Mouse (Mus musculus): ENCODE results near the gene Pik3cg.
"Not testable (repeated sequence)": the region's sequence is repeated elsewhere in the genome, so short reads cannot be mapped to it uniquely, and the experiment has no call there.

Pik3cg gene

DNA sequence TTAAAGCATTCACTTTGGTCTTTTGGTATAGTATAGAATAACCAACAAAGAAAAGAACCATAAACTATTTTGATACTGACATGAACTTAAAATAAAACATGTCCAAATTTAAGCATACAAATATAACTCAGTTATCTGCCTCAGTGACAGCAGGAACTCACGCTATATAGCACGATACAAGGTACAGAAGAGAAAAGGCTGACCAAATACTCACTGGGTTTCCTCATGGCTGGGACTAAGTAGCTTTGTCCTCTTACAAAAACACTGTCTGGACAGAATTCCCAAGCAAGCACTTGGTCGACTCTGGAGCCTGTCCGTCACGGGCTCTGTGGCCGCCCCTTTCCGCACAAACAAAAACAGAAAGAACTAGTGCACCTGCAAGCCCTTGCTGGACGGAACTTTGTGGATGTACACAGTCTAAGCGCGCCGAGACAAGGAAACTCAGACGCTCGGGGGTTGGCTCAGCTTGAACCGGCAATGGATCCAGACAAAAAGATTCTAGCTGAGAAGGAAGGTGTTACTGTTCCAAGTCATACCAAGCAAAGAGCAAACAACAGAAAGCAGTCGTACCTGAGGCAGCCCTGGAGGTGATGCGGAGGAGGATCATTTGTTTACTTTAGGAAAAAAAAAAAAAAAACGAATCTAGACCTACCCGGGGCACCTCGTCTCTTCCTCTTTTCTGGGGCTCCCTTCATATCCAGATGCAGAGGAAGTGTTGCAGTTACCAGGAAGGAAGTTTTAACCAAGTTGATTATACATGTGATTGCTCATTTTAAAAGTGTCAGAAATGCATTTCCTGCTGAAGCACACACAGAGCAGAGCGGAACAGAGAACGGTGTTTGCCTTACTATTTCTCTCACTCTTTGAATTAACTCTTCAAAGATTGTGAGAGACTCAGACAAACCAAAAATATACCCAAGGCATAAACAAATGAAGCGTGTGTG, at the start of gene Pik3cg:
Pik3cg (minus strand) TSS at position 712 of the 944 bp plus-strand sequence.
- DNase-seq (ENCODE audit: low spot score in 2 of 2) = no peak

DNA sequence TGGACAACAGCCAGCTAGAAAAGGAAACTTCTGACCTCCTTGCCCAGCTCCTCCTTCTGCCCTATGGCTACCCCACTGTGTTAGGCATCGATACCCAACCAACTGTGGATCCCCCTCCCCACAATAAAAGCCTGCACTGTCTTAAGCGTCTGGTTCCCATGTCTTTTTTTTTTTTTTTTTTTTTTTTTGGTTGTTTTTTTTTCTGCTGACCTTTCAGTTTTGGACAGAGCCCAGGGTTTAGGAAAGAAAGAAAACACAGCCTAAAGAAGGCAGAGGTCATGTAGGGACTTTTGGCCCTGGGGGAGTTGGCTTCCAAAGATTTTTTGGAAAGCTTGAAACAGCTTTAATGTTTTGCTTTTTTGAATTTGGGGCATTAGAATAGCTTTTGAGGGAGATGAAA, 40.0 kb upstream of the Pik3cg start:
- no peak for DNase-seq (ENCODE audit: low spot score in 2 of 2)

DNA sequence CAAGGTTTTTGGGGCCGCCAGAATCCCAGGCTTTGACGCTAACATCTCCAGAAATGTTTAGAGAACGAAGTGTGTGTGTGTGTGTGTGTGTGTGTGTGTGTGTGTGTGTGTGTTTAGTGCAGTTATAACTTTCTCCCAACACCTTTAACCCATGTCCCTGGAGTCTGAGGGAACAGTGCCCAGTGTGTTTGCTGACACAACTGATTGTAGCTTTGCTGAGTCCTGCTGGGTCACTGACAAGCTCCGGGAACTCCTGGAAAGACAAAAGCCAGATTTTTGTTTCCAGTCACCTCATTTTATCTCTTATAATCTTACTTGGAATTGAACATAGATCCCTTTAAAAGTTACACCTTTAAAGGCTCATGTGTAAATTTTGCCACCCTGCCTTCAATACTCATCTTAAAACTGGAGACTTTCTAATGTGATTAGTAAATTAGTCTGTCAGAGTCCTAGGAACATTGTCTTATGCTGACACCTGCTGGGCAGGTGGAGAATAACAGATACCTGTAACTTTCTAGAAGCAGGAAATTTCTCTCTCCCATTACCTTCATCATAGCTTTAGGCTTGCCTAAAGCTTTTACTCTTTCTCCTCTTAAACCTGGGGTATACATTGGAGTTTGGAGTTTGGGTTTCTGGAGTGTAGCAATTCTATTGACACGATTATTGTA, 37.2 kb upstream of the Pik3cg start:
- DNase-seq (ENCODE audit: low spot score in 2 of 2) = peak in 1 of 2 experiments; percentile 29

DNA sequence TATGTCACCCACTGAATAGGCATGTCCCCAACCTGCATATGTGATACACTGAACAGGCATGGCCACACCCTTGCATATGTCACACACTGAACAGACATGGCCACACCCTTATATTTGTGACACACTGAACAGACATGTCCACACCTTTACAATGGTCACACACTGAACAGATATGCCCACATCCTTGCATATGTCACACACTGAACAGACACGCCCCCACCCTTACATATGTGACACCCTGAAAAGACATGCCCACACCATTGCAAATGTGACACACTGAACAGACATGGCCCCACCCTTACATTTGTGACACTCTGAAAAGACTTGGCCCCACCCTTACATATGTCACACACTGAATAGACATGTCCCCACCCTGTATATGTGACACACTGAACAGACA, 35.1 kb upstream of the Pik3cg start:
- DNase-seq (ENCODE audit: low spot score in 2 of 2) = no peak

DNA sequence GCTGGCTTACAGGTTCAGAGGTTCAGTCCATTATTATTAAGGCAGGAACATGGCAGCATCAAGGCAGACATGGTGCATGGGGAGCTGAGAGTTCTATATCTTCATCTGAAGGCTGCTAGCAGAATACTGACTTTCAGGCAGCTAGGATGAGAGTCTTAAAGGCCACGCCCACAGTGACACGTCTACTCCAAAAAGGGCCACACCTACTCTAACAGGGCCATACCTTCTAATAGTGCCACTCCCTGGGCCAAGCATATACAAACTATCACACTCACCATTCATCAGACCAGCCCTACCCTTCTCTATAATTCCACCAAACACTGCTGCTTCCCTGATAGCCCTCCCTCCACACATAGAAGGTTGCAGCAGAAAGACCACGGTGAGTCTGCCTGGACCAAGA, 30.7 kb upstream of the Pik3cg start:
- DNase-seq (ENCODE audit: low spot score in 2 of 2) = not testable (repeated sequence)

DNA sequence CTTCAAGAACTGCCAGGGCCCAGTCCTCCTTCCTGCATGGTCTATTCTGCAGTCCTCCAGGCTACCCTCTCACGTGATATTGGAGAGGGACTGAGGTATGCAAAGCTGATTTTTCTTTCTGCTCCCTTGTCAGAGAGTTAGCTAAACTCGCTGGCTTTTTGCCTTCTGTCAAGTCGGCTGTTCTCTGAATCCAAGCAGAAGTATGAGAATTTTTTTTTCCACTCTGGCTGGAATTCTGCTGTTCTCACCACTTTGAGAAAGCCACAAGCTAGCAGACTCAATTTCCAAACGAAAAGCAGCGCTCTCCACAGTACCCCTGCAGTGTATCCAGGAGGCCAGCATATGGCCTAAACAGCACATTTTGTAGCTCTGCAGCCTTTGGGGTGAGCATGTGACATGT, 30.0 kb upstream of the Pik3cg start:
- DNase-seq (ENCODE audit: low spot score in 2 of 2) = no peak

DNA sequence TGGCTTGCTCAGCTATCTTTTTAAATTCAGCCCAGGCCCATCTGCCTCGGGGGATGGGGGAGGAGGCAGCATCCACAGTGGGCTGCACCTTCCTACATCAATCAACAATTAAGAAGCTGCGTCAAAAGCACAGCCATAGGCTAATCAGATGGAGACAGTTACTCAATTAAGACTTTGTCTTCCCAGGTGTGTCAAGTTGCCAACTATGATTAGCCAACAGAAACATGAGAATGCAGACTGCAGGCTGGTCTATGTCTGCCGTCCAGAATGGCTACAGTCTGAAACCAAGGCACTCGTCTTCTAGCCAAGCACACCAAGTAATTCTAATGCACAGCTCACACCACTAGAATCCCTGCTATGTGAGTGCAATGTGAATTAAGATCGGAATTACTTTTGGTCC, 29.4 kb upstream of the Pik3cg start:
- no peak for DNase-seq (ENCODE audit: low spot score in 2 of 2)

DNA sequence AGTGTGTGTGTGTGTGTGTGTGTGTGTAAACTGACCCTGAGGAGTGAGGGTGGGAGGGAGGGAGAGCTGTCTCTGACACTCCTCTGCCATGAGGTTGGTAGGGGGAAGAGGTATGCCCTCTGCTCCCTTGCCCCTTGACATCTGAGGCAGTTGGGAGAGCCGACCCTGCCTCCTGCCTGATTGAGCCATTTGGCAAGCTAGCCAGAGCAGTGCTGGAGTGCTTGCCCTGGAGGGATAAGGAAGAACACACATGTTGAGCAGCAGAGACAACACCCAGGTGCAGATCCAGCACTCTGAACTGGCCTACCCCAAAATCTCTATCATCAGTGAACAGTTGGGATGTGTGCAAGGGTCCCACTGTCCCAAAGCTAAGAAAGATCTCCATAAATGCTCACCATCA, 28.7 kb upstream of the Pik3cg start:
- no peak for DNase-seq (ENCODE audit: low spot score in 2 of 2)

DNA sequence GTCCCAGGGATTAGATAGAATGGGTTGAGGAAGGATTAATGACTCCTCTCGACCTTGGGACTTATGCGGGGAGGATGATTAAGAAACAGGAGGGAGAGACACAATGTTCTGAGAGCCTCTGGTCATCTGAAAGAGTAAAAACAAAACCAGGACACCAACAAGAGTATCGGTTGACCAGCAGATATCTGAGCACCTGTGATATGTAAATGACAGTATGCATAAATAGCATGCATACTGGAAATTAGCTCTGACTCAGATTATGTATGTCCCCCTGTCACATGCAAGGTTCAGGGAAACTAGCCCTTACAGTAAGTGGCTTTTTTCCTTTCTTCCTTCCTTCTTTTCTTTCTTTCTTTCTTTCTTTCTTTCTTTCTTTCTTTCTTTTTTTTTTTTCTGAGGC, 28.0 kb upstream of the Pik3cg start:
- DNase-seq (ENCODE audit: low spot score in 2 of 2) = no peak

DNA sequence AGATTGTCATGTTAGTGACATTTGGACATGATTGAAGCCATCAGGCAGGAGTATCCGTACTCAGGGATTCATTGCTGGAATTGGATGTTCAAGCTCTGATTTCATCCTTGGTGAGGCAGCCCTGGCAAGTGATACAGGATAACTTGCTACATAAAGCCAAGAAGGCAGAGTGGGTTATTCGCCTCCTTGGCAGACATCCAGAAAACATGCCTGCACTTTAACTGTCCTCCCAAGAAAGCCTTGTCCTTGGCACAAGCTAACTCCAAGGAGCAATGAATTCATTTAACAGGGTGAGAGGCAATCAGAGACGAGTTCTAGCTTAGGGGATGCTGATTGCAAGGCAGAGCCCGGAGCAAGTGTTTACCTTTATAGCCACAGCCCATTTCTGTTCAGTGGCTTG, 25.4 kb upstream of the Pik3cg start:
- DNase-seq (ENCODE audit: low spot score in 2 of 2) = no peak

DNA sequence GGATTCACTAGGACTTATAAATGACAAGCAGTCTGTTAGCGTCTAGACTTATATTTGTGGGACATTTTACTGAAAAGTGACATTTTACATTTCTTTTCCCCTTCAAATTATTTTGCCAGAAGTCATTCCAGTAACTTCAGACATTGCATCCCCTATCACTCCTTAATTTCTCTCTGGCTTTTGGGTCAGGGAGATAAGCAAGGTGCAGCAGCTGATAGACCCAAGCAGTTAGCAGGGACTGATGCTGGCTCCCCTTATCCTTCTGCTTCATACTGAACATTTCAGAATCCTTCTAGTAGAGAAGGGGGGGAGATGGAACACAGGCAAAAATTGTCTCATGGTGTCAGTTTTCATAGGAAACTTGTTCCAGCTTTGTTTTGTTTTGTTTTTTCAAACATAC, 22.9 kb upstream of the Pik3cg start:
- no peak for DNase-seq (ENCODE audit: low spot score in 2 of 2)

DNA sequence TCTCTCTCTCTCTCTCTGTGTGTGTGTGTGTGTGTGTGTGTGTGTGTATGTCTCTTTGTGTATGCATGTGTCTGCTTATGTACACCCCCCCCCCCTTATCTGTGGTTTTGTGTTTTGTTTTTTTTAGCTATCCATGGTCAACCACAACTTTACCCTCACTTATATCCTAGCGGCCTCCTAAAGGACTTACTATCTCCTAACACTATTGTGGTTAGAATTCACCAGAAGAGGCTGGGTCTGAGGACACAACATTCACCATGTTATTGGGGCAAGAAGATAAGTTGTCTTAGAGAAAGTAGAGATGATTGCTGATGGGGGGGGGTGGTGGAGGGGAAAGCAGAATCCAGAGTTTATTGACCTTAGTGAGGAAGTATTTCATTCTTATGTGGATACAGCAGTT, 15.2 kb upstream of the Pik3cg start:
- DNase-seq (ENCODE audit: low spot score in 2 of 2) = no peak

DNA sequence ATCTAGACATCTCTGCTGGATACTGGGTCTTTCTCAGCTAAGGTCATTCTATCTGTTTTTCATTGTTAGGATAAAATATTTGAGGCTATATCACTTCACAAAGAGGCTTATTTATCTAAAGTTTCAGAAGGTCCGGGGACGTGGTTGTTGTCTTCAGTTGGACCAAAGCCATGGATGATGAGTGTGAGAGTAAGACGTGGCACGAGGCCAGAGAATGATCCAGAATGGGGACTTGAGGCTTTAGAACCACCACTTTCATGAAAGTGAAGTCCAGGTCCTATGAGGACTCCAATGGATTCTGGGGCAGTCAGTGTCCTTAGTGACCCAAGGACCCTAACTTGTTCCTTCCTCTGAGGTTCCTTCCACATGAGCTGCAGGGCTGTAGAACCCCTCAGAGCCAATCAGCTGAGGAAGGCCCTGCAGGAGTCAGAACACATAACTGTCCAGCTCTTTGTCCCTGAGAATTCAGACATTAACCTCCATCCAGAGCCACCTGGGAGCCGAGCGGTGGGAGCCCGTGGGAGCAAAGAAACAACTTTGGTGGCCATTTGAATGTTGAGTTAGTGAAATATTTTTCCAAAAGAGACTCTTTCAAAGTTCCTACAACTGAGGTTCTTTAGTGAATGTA, 14.4 kb upstream of the Pik3cg start:
- DNase-seq (ENCODE audit: low spot score in 2 of 2) = no peak

DNA sequence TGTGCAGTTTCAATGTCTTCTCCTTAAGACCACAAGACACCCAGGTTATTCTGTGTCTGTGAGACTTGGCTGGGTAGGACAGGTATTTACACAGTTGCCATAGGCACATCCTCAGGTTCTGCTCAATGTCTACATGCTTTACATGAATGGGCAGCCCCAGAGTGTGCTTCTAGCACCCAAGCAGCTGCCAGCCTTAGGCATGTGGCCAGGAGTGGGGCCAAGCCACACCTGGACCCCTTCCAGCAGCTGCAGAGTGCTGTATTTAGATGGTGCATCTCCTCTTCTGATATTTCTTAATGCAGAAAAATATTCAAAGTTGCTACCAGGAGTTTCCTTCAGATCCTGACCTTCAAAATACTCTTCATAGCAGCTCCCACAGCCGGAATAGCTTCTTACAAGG, 11.9 kb upstream of the Pik3cg start:
- DNase-seq (ENCODE audit: low spot score in 2 of 2) = no peak

DNA sequence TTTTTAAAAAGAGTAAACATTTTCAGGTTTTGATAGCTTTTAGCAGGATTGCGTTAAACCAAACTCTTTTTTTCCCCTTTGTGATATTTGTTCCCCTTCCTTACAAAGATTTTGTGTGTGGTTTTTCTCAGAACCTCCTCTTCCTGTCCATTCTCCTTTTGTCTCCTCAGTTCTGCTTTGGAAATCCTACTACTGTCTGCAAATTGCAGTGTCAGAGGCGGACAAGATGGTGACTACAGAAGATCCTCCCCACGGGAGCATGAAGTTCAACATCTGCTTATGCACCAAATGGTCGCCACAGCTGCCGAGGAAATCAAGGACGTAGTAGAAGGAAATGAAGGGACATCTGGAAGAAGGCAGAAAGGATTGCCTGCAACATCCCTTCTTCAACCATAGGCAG, 6.7 kb upstream of the Pik3cg start:
- no peak for DNase-seq (ENCODE audit: low spot score in 2 of 2)

DNA sequence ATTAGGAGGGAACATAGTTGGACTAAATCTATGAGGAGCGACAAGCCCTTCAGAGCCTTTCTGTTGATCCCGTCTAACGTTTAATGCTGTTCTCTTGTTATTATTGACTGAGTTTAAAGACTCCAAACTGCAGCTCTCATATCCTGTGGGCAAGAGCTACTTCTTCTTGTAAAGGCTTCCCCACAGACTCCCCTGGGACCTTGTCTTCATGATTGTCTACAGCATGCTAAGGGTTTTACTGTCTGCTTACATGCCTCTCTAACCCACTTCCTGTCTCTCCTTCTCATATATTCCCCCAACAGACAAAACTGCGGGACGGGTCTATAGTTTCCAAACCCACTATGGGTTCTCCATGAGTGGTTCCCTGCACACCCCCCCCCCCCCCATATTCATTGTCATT, 4.2 kb upstream of the Pik3cg start:
- DNase-seq (ENCODE audit: low spot score in 2 of 2) = no peak

DNA sequence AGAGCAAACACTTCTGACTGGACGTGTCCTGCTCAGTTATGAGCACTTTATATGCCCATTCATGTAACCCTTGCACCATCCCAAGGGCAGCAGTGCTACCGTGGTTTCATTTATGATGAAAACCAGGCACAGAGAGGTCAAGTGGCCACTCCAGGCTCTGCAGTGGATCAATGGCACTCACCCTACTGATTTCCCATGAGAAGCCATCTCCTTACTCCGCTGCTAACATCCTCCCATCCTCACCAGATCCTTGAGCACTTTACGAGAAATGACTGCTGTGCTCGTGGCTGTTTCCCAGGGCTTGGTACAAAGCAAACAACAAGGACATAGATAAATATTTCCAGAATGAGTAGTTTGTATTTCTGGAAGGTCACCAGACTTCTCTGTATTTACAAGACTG, 3.7 kb upstream of the Pik3cg start:
- DNase-seq (ENCODE audit: low spot score in 2 of 2) = no peak

DNA sequence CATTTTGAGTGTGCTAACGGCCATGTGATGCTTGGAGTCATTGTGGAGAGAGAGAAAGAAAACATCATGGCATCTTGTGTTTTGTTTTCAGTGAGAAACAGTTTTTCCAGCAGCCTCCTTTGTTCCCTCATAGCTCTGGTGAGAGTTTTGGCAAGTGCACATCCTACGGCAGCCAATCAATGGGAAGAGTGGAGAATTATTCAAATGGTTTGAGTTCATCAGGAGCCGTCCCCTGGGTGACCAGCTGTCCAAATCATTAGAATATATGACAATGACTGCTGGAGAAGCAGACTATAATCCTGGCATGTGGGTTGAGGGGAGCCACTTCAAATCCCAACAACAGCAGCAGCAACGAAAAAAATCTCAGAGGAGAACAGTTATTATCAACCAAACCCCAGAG, 2.8 kb upstream of the Pik3cg start:
- DNase-seq (ENCODE audit: low spot score in 2 of 2) = no peak

DNA sequence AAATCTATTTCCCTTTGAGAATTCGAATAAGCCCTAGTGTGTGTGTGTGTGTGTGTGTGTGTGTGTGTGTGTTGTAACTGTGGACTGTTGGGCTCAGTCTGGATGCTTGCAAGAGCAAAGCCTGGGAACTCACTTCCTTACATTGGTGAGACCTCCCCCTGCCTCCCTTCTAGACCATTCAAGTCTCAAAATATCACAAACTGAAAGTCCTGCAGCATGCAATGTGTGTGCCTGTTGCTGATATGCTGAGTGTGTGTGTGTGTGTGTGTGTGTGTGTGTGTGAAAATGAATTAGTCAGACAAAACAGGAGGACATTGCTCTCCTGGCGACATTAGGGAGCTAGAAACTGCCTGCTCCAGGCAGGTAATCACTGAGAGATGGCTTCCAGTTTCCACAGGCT, 492 bp upstream of the Pik3cg start:
- no peak for DNase-seq (ENCODE audit: low spot score in 2 of 2)

DNA sequence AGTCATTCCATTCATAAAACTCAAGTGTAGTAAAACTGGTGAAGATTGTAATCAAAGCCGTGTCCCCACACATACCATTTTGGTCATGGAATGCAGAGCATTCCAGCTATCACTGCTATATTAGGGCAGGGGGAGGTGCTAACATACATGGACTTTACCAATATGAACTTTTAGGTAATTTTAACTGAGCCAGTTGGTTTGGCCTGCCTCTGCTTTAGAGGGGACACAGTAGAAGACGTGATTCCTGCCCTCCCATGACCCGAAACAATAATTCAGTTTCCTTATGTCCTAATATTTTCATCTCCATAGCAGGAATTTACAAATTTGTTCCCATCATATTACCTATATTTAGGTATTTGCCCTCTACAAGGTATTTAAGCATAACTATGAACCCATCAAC, 1.3 kb downstream of the Pik3cg start:
- no peak for DNase-seq (ENCODE audit: low spot score in 2 of 2)

DNA sequence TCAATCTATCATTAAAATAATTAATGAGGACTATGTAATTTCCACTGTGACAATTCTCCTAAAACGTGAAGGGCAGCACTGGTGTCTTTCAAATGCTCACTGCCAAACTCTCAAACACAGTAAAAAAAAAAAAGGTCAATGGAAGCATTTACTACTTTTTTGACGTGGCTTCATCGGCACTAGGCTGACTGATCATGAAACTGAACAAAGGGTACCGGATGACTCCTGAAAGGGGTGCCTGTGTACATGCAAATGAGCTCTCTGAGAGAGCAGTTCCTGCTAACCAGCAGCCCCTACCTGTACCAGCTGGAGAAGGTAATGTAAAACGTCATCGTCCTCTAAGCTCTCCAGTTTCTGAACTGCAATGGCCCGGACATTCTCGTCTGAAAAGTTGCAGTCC, 4.8 kb downstream of the Pik3cg start:
- DNase-seq (ENCODE audit: low spot score in 2 of 2) = no peak

DNA sequence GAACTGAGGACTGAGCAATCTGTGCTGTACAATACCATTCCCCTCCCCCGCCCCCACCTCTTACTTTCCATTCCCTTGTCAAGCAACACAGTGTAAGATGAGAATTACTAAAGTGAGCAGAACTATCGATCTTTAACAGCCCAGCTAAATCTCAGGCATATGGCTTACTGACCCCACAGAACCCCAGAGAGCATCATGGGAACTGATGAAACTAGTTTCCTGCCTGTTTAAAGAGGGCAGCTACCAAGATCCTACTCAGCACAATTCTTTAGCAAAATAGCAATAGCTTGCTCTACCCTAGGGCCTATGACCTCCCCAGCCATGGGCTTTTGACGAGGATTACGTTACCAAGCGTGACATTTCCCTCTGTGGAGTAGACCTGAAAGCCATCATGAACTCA, 5.9 kb downstream of the Pik3cg start:
- no peak for DNase-seq (ENCODE audit: low spot score in 2 of 2)

DNA sequence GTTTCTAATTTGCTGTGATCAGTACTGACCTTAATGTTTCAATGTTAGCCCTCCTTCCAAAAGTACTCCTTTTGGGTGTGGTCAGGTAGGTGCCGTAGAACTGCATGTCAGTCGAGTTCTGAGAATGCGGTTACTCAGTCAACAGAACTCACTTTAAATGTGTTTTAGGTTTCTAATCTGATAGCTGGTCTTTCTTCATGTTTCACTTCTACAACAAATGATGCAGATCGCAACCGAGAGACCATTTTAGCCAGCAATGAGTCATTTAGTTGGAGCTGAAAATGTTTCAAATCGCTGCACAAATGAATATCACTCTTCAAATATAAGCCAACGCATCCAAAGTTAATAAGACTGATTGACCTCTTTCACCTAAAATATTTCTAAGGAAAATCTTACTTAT, 6.5 kb downstream of the Pik3cg start:
- DNase-seq (ENCODE audit: low spot score in 2 of 2) = no peak

Data from left cerebral cortex, adult 9 months (tissue).